Comparison of ENCODE assay signal across 17 mouse cellular contexts in genomic region chr5:66614940-66615339, GRCm38 (mm10). TPM values are rescaled to one million over a fixed set of nuclear protein-coding genes. Genes with fewer than 3 reads are reported as not detected.
DNase-seq lines count a peak whose midpoint lies in the region; ATAC-seq and TF ChIP-seq lines count a peak whose summit lies in the region.
"Had no signal": no experiment of that assay in that cellular context is flagged by ENCODE, and none has a peak within 500 bp of the region (broad histone marks: within the 10 kb centered on the region; RNA-seq: fewer than 3 reads in every experiment).

No protein-coding gene starts in this region.

- H3K9me3 ChIP-seq in heart, embryonic 10.5 days: no peaks in the 10 kb centered on the region
- H3K9me3 ChIP-seq: liver, embryonic 15.5 days had no signal

- H3K27ac ChIP-seq in heart, adult 2 months: peak overlapping the region; percentile 61
- H3K27ac ChIP-seq in heart, embryonic 10.5 days: no peak overlapping the region
- peak overlapping the region; percentile 37 for H3K27ac ChIP-seq in kidney, adult 2 months (ENCODE audit: insufficient read depth, low read depth, low read length)
- H3K27ac ChIP-seq: liver, embryonic 15.5 days had no signal

- H3K4me3 ChIP-seq in heart, adult 2 months: no peak overlapping the region
- H3K4me3 ChIP-seq in heart, embryonic 10.5 days: no peak overlapping the region
- H3K4me3 ChIP-seq in kidney, adult 2 months (ENCODE audit: insufficient read depth, low read depth, low read length): no peak overlapping the region
- H3K4me3 ChIP-seq in lung, adult 2 months (replicated peaks; ENCODE audit: extremely low read depth, low read depth, low read length): no peak overlapping the region
- no peak overlapping the region for H3K4me3 ChIP-seq in myocyte
- H3K4me3 ChIP-seq: liver, embryonic 15.5 days had no signal

- no peak for TF ChIP-seq CTCF in heart, adult 2 months (IDR thresholded peaks at IDR 0.05)
- no peak for TF ChIP-seq CTCF in kidney, adult 2 months (conservative IDR thresholded peaks at IDR 0.05; ENCODE audit: insufficient read depth, insufficient read length, low read depth, low read length)
- TF ChIP-seq CTCF in lung, adult 2 months (IDR thresholded peaks at IDR 0.05; ENCODE audit: insufficient read depth, low read length): no peak

- peaks cover 30% of the 10 kb centered on the region for H3K4me1 ChIP-seq in heart, adult 2 months (ENCODE audit: control insufficient read depth, insufficient read depth, low read length)
- peaks cover 64% of the 10 kb centered on the region for H3K4me1 ChIP-seq in heart, embryonic 10.5 days
- H3K4me1 ChIP-seq in kidney, adult 2 months (ENCODE audit: control insufficient read depth, insufficient read depth, low read length): peaks cover 52% of the 10 kb centered on the region
- peaks cover 42% of the 10 kb centered on the region for H3K4me1 ChIP-seq in lung, adult 2 months (ENCODE audit: control insufficient read depth, insufficient read depth, low read length)

- H3K4me2 ChIP-seq in myocyte (ENCODE audit: low read depth): peak overlapping the region; percentile 85
- H3K4me2 ChIP-seq: liver, embryonic 15.5 days had no signal

- no peak overlapping the region for H3ac ChIP-seq in myocyte (ENCODE audit: control insufficient read depth, insufficient read length)

- DNase-seq in heart, adult 2 months: peak in 1 of 2 experiments; percentile 18
- DNase-seq in heart, embryonic 10.5 days (ENCODE audit: low spot score): no peak
- DNase-seq in kidney, adult 2 months: peak; percentile 55
- no peak for DNase-seq in kidney, postnatal 14 days
- peak; percentile 18 for DNase-seq in lung, postnatal 10 days
- DNase-seq in lung, adult 2 months: no peak
- DNase-seq: adrenal gland, adult 8-10 months; B cell, adult 2 months; cerebellum, adult 11-12 months; cerebellum, postnatal 25 days; heart, postnatal 36 days; thymus, postnatal 14 days had no signal

- no peak overlapping the region for H3K9ac ChIP-seq in heart, adult 2 months (ENCODE audit: low read depth, low read length)
- H3K9ac ChIP-seq: liver, embryonic 15.5 days had no signal

- peaks cover 18% of the 10 kb centered on the region for H3K36me3 ChIP-seq in heart, adult 2 months (ENCODE audit: control insufficient read depth, insufficient read depth, low read length)
- no peaks in the 10 kb centered on the region for H3K36me3 ChIP-seq in heart, embryonic 10.5 days
- no peaks in the 10 kb centered on the region for H3K36me3 ChIP-seq in kidney, adult 2 months (ENCODE audit: control insufficient read depth, insufficient read depth, low read length)
- no peaks in the 10 kb centered on the region for H3K36me3 ChIP-seq in myocyte (ENCODE audit: control insufficient read depth, insufficient read depth)
- H3K36me3 ChIP-seq: liver, embryonic 15.5 days had no signal

- no peaks in the 10 kb centered on the region for H3K27me3 ChIP-seq in heart, adult 2 months (ENCODE audit: control insufficient read depth, insufficient read depth, low read length)
- no peaks in the 10 kb centered on the region for H3K27me3 ChIP-seq in heart, embryonic 10.5 days (ENCODE audit: insufficient read depth, poor library complexity, severe bottlenecking)
- no peaks in the 10 kb centered on the region for H3K27me3 ChIP-seq in kidney, adult 2 months (replicated peaks; ENCODE audit: control insufficient read depth, insufficient read depth, low read length)
- H3K27me3 ChIP-seq in myocyte (ENCODE audit: control insufficient read depth, insufficient read depth, insufficient read length): no peaks in the 10 kb centered on the region

- TF ChIP-seq EP300 in heart, adult 2 months (IDR thresholded peaks at IDR 0.05; ENCODE audit: insufficient read depth, low read depth, low read length): no peak

- intact Hi-C loops in heart, adult 2 months (cut with DNase I): no loop called here

- peaks cover 8% of the 10 kb centered on the region for H3K79me2 ChIP-seq in heart, adult 2 months (replicated peaks; ENCODE audit: control insufficient read depth, insufficient read depth, low read length)
- peaks cover 80% of the 10 kb centered on the region for H3K79me2 ChIP-seq in myocyte (ENCODE audit: control insufficient read depth, insufficient read depth)

- ATAC-seq in frontal cortex, adult (ENCODE audit: low TSS enrichment): no peak
- ATAC-seq: forebrain, embryonic 14.5 days; intestine, postnatal 0 days had no signal

- WGBS in heart, adult 2 months: 36% methylated on average over 4 of the region's 4 CpGs
- WGBS in heart, embryonic 10.5 days: 65% methylated on average over 4 of the region's 4 CpGs
- WGBS in kidney, adult 2 months: 24% methylated on average over 4 of the region's 4 CpGs
- 43% methylated on average over 4 of the region's 4 CpGs for WGBS in lung, adult 2 months

- TF ChIP-seq POLR2A in heart, adult 2 months (IDR thresholded peaks at IDR 0.05; ENCODE audit: insufficient read depth, low read depth, low read length): no peak
- no peak for TF ChIP-seq POLR2A in kidney, adult 2 months (IDR thresholded peaks at IDR 0.05; ENCODE audit: low read depth, low read length)
- TF ChIP-seq POLR2A in lung, adult 2 months (IDR thresholded peaks at IDR 0.05; ENCODE audit: borderline replicate concordance, extremely low read depth, low read depth, low read length): no peak
- no peak for TF ChIP-seq POLR2A in myocyte (IDR thresholded peaks at IDR 0.05; ENCODE audit: insufficient read length, low read depth)

TF ChIP-seq in myocyte, 11 proteins besides CTCF, POLR2A, EP300 and RAD21:
- TF ChIP-seq POLR2AphosphoS2 (IDR thresholded peaks at IDR 0.05; ENCODE audit: insufficient read length, low read depth): no peak
- no peak for TF ChIP-seq E2F4 (IDR thresholded peaks at IDR 0.05; ENCODE audit: insufficient read depth)

RNA-seq across cellular contexts. Expression of gene Apbb2, which starts 3.6 kb away (rescaled TPM):
- 10 to 100 TPM; 39.9 to 40.0 TPM for total RNA-seq in heart, adult 2 months (2021)
- polyA plus RNA-seq in heart, adult 2 months (2012; rRNA removed): 26.7 and 32.4 TPM in 2 replicates
- 25.1 and 28.9 TPM in 2 replicates for polyA plus RNA-seq in heart, embryonic 10.5 days (2016; fragmentation: Nextera tagmentation; extraction: Ambion mirVana)
- polyA plus RNA-seq in kidney, adult 2 months (2012; rRNA removed): 21.4 and 27.7 TPM in 2 replicates
- polyA plus RNA-seq in lung, adult 2 months (2012; rRNA removed): 11.7 and 24.6 TPM in 2 replicates
- polyA plus RNA-seq in myocyte (2012; fragmentation: generic; extraction: Trizol): 19.1 TPM

Comparison
In these comparisons a context has a peak if more than half of its experiments do, and no peak if none do; other contexts are left out.
1. DNase-seq: peak in kidney, adult 2 months (single experiment) and lung, postnatal 10 days (single experiment); none in heart, embryonic 10.5 days (single experiment), kidney, postnatal 14 days (single experiment) and lung, adult 2 months (single experiment).